Mouse (Mus musculus) gastrocnemius, postnatal 10 days (tissue): ENCODE data around the gene Ints5. TPM values are rescaled to one million over a fixed set of nuclear protein-coding genes. Genes with fewer than 3 reads are reported as not detected.
A peak's percentile ranks its signal among the peaks of the same experiment; 100 is the strongest.

Experiments used
- DNase-seq: peaks from one replicate; pipeline ENCODE4 v3.0.0; 2021; ENCODE audit warnings: mixed read lengths
- microRNA-seq, 2 experiments: library from miRNA; unstranded; fragments of <30 nt; microRNA quantifications; one replicate each; pipeline ENCODE4 v1.2.0; 2021
- total RNA-seq, 2 experiments: library from RNA; stranded (reverse); gene quantifications; 2 replicates each; pipeline ENCODE4 v1.2.3; 2021

Gene Ints5
- total RNA-seq, 2 experiments from 2014 or later, result 10.7 to 14.6 TPM

- no peak for DNase-seq
Measured at GRCm38 (mm10) chr19:8928689-8929223, 36.0 kb downstream of the Ints5 start.

- peak; percentile 89 for DNase-seq
Measured at GRCm38 (mm10) chr19:8929224-8930088, 36.7 kb downstream of the Ints5 start, which contains the start of the genes Rom1 and Eml3. Rom1 (minus strand) TSS chr19:8929356. Eml3 (plus strand) TSS chr19:8929552.

GRCm38 (mm10) chr19:8930117-8930516, 37.3 kb downstream of the Ints5 start:
- DNase-seq, result no peak

- no peak for DNase-seq
Measured at GRCm38 (mm10) chr19:8930771-8931170, 38.0 kb downstream of the Ints5 start.

- DNase-seq, result no peak
Measured at GRCm38 (mm10) chr19:8936736-8937135, 43.9 kb downstream of the Ints5 start.

GRCm38 (mm10) chr19:8940526-8941133, 47.8 kb downstream of the Ints5 start:
- no peak for DNase-seq

- no peak for DNase-seq
Measured at GRCm38 (mm10) chr19:8941136-8941514, 48.3 kb downstream of the Ints5 start.

- DNase-seq, result peak; percentile 97
Measured at GRCm38 (mm10) chr19:8941515-8942217, 48.9 kb downstream of the Ints5 start, which contains the start of gene Mta2. Mta2 (plus strand) TSS chr19:8941875.

GRCm38 (mm10) chr19:8942276-8942964, 49.6 kb downstream of the Ints5 start:
- DNase-seq, result no peak

- DNase-seq, result no peak
Measured at GRCm38 (mm10) chr19:8943047-8943446, 50.2 kb downstream of the Ints5 start.

- DNase-seq, result no peak
Measured at GRCm38 (mm10) chr19:8944062-8944461, 51.3 kb downstream of the Ints5 start.

- peak; percentile 77 for DNase-seq
Measured at GRCm38 (mm10) chr19:8944750-8945149, 51.9 kb downstream of the Ints5 start.

GRCm38 (mm10) chr19:8945251-8945650, 52.4 kb downstream of the Ints5 start:
- no peak for DNase-seq

GRCm38 (mm10) chr19:8946929-8947328, 54.1 kb downstream of the Ints5 start:
- DNase-seq, result no peak

Small RNAs within 50 kb of the gene (microRNA-seq; reads per million reads assigned to microRNA genes)
- 0 to 0.25 reads per million in 2 experiments for gene Mir5136

Other genes with a start within 250 kb of the Ints5 start
- gene Chrm1, start 229.2 kb upstream of the Ints5 start, total RNA-seq, result under 1 TPM; 0.11 to 0.16 TPM
- 10 to 100 TPM; 29.4 to 36.7 TPM for gene Slc3a2, start 169.6 kb upstream of the Ints5 start, total RNA-seq
- 10 to 100 TPM; 26.5 to 27.4 TPM for gene Wdr74, start 157.2 kb upstream of the Ints5 start, total RNA-seq
- gene 1700092M07Rik, start 152.3 kb upstream of the Ints5 start, total RNA-seq, result under 1 TPM in 1 of 2 experiments, not detected in 1; 0.65 TPM
- gene Stx5a, start 151.6 kb upstream of the Ints5 start, total RNA-seq, result 10 to 100 TPM; 35.6 to 46.3 TPM
- 10 to 100 TPM; 40.8 to 61.8 TPM for gene Nxf1, start 135.9 kb upstream of the Ints5 start, total RNA-seq
- gene Tmem223, start 122.0 kb upstream of the Ints5 start, total RNA-seq, result 10 to 100 TPM; 81.9 to 82.5 TPM
- gene Tmem179b, start 118.5 kb upstream of the Ints5 start, total RNA-seq, result 10 to 100 TPM; 13.6 to 14.1 TPM
- 10 to 100 TPM in 1 of 2 experiments, 1 to 10 TPM in 1; 8.5 to 12.0 TPM for gene Taf6l, start 106.6 kb upstream of the Ints5 start, total RNA-seq
- gene Polr2g, start 94.4 kb upstream of the Ints5 start, total RNA-seq, result 10 to 100 TPM; 40.9 to 45.1 TPM
- 1 to 10 TPM; 1.0 to 1.4 TPM for gene Zbtb3, start 90.5 kb upstream of the Ints5 start, total RNA-seq
- gene Ttc9c, start 73.7 kb upstream of the Ints5 start, total RNA-seq, result 10 to 100 TPM; 11.8 to 15.7 TPM
- 10 to 100 TPM; 42.2 to 47.8 TPM for gene Hnrnpul2, start 73.0 kb upstream of the Ints5 start, total RNA-seq
- gene AC129217.1, start 63.2 kb upstream of the Ints5 start, total RNA-seq, result not detected
- gene Bscl2, start 55.5 kb upstream of the Ints5 start, total RNA-seq, result 10 to 100 TPM; 16.8 to 19.5 TPM
- gene Gng3, start 53.8 kb upstream of the Ints5 start, total RNA-seq, result under 1 TPM; 0.66 to 0.77 TPM
- gene Lrrn4cl, start 42.2 kb upstream of the Ints5 start, total RNA-seq, result 10 to 100 TPM; 11.5 to 14.0 TPM
- 100 to 1,000 TPM; 169 to 172 TPM for gene Ubxn1, start 21.5 kb upstream of the Ints5 start, total RNA-seq
- gene Uqcc3, start 12.1 kb upstream of the Ints5 start, total RNA-seq, result 10 to 100 TPM; 55.2 to 58.1 TPM
- gene Lbhd1, start 9.3 kb upstream of the Ints5 start, total RNA-seq, result 10 to 100 TPM in 1 of 2 experiments, 1 to 10 TPM in 1; 7.2 to 11.8 TPM
- not detected for gene Gm49403, start 9.1 kb upstream of the Ints5 start, total RNA-seq
- gene 1810009A15Rik, start 4.2 kb upstream of the Ints5 start, total RNA-seq, result 10 to 100 TPM; 25.6 to 29.6 TPM
- gene Gm49416, start 4.1 kb upstream of the Ints5 start, total RNA-seq, result 1 to 10 TPM in 1 of 2 experiments, not detected in 1; 3.3 TPM
- gene Ganab, start 5.1 kb downstream of the Ints5 start, total RNA-seq, result 10 to 100 TPM; 42.1 to 58.8 TPM
- gene B3gat3, start 27.4 kb downstream of the Ints5 start, total RNA-seq, result 10 to 100 TPM; 23.4 to 27.6 TPM
- 1 to 10 TPM; 4.2 to 5.6 TPM for gene Rom1, start 36.4 kb downstream of the Ints5 start, total RNA-seq
- 10 to 100 TPM; 11.7 to 15.9 TPM for gene Eml3, start 36.5 kb downstream of the Ints5 start, total RNA-seq
- 10 to 100 TPM; 37.7 to 49.7 TPM for gene Mta2, start 48.9 kb downstream of the Ints5 start, total RNA-seq
- gene Tut1, start 60.8 kb downstream of the Ints5 start, total RNA-seq, result 10 to 100 TPM in 1 of 2 experiments, 1 to 10 TPM in 1; 9.1 to 11.2 TPM
- gene Eef1g, start 74.0 kb downstream of the Ints5 start, total RNA-seq, result 100 to 1,000 TPM; 640 to 671 TPM
- 100 to 1,000 TPM; 235 to 267 TPM for gene Ahnak, start 96.3 kb downstream of the Ints5 start, total RNA-seq
- gene Scgb1a1, start 195.0 kb downstream of the Ints5 start, total RNA-seq, result under 1 TPM in 1 of 2 experiments, not detected in 1; 0.63 TPM
- gene Asrgl1, start 242.6 kb downstream of the Ints5 start, total RNA-seq, result 10 to 100 TPM; 11.1 to 14.2 TPM